Mouse (Mus musculus) heart, postnatal 0 days (tissue): ENCODE data around the gene Tex37.

Experiments used
- CTCF ChIP-seq: IDR thresholded peaks from 2 replicates; pipeline ENCODE4 v1.5.1; 2016; ENCODE audit warnings: antibody characterized with exemption, control low read depth, low read depth
- EP300 ChIP-seq: IDR thresholded peaks from 2 replicates; pipeline ENCODE4 v1.6.1; 2016; ENCODE audit warnings: antibody characterized with exemption, low read depth

- TF ChIP-seq CTCF (no peak), EP300 (no peak)
These were observed 30.7 kb downstream of the Tex37 start for GRCm38 (mm10) chr6:70887993-70888392.
